Mouse (Mus musculus) testis, adult 2 months (tissue): ENCODE measurements around the gene Defb23. TPM values are rescaled to one million over a fixed set of nuclear protein-coding genes. Genes with fewer than 3 reads are reported as not detected.
"Not testable (repeated sequence)": the region's sequence is repeated elsewhere in the genome, so short reads cannot be mapped to it uniquely, and the experiment has no call there.

Experiments
- H3K27ac ChIP-seq: fragments of 200-500 bp; 2 replicates; pipeline ENCODE4 v1.5.1; 2012; ENCODE audit warnings: low read depth, low read length; ENCODE audit not compliant: control insufficient read depth, insufficient read depth
- H3K27me3 ChIP-seq: fragments of 200-500 bp; 2 replicates; pipeline ENCODE4 v1.6.1; 2012; ENCODE audit warnings: mild to moderate bottlenecking, low read length, moderate library complexity; ENCODE audit not compliant: control insufficient read depth, insufficient read depth
- H3K36me3 ChIP-seq: fragments of 200-500 bp; 2 replicates; pipeline ENCODE4 v1.6.1; 2012; ENCODE audit warnings: mild to moderate bottlenecking, low read length; ENCODE audit not compliant: control insufficient read depth, insufficient read depth
- H3K4me1 ChIP-seq: fragments of 200-500 bp; 2 replicates; pipeline ENCODE4 v1.6.1; 2012; ENCODE audit warnings: low read length; ENCODE audit not compliant: control insufficient read depth, insufficient read depth
- H3K4me3 ChIP-seq: fragments of 200-500 bp; 2 replicates; pipeline ENCODE4 v1.5.1; 2012; ENCODE audit warnings: low read depth, mild to moderate bottlenecking, low read length, moderate library complexity, mixed read lengths; ENCODE audit not compliant: control insufficient read depth
- CTCF ChIP-seq: fragments of 200-500 bp; IDR thresholded peaks from 2 replicates; pipeline ENCODE4 v1.5.1; 2012; ENCODE audit warnings: low read depth, mild to moderate bottlenecking, inconsistent platforms, low read length, moderate library complexity; ENCODE audit not compliant: control insufficient read depth, insufficient read depth, insufficient replicate concordance
- POLR2A ChIP-seq: fragments of 200-500 bp; IDR thresholded peaks from 2 replicates; pipeline ENCODE4 v1.6.1; 2012; ENCODE audit warnings: low read depth, mild to moderate bottlenecking, inconsistent platforms, low read length, moderate library complexity; ENCODE audit not compliant: control insufficient read depth
- polyA plus RNA-seq: library from polyadenylated mRNA; depleted of rRNA; stranded (reverse); fragments of >200 nt; gene quantifications from 2 replicates; pipeline ENCODE4 v1.2.3, GENCODE M21; 2012

The Defb23 gene
- polyA plus RNA-seq, 1 experiment, result not detected

DNA sequence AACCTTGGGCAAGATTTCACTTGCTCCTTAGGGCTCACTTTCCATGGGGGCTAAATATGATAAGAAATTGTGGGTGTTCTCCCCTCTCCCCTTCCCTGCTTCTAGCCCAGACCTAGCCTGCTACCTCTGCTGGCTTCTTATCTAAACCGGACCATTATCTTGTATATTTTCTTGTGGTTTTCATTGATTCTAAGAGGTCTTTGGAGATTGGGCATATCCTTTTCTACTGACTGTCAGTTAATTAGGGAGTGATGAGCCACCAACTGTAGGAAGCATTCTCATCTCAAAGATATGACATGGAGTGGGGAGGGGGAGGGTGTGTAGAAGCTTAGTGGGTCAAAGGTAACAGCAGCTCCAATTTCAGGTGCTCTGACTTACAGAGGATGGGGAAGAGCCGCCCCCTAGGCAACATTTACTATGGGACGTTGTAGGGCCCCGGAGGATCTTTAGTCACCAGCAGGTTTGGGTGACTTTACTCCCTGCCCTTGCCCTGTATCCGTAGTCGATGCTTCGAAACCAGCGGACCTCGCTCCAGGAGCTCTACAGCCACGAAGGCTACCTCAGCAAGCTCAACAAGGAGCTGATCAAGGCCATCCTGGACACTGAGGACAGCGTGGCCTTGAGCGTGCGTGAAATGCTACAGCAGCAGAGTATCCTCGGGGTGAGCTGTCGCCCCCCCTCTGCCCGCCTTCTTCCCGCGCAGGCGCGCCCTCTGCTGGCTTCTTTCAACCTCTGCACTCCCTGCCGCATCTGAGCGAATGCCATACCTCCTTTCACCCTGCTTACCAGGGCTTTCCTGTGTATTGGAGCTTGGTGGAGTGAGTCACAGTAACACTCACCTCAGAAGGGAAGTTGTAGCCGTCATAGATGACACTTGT, 27.2 kb downstream of the Defb23 start:
- Histone ChIP-seq H3K4me3 (peak overlapping the region; percentile 84), H3K4me1 (no peaks in the 10 kb centered on the region), H3K27ac (no peak overlapping the region), H3K36me3 (no peaks in the 10 kb centered on the region; the same call in 1 of the 2 replicates), H3K27me3 (no peaks in the 10 kb centered on the region)
- TF ChIP-seq CTCF (peak; percentile 81), POLR2A (0 out of 2 replicates have a peak, but pooled peaks have one; percentile 35)

DNA sequence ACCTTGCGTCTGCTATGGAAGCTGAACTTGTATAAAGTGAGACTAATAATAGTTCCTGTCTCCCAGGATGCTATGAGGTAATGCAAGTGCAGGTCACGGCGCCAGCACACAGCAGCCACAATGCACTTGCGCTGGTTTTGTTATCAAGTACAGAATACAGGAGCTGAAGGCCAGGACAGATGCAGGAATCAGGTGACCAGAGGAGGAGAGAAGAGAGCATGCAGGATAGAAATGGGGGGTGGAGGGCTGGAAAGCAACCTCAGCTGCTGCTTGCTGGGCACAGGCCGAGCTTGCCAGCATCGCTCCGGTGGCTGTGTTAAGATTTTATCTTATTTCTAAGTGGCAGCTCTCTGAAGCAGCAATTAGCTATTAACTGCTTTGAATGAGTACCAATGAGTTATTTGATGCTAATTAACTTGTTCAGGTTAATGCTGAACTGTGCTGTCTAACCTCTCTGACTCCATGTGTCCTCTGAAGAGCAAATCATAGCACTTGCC, 28.0 kb downstream of the Defb23 start:
- no peaks in the 10 kb centered on the region; the same call in 1 of the 2 replicates for H3K36me3 ChIP-seq
- H3K27me3 ChIP-seq, result no peaks in the 10 kb centered on the region
- H3K27ac ChIP-seq, result no peak overlapping the region
- no peaks in the 10 kb centered on the region for H3K4me1 ChIP-seq
- TF ChIP-seq CTCF, result no peak
- no peak for TF ChIP-seq POLR2A
- no peak overlapping the region for H3K4me3 ChIP-seq

DNA sequence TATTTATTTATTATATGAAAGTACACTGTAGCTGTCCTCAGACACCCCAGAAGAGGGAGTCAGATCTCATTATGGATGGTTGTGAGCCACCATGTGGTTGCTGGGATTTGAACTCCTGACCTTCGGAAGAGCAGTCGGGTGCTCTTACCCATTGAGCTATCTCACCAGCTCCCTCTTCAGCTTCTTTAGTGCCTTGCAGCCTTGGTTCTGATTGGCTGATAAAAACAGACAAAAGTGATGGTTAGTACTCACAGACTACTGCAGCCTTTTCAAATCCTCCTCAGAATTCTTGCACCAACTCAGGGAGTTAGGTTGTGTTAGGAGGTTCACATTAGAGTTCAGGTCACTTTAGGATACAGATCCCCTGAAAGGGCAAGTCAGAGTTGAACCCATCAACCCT, 35.9 kb downstream of the Defb23 start:
- peak overlapping the region; percentile 65 for H3K4me3 ChIP-seq
- H3K27ac ChIP-seq, H3K36me3 ChIP-seq, H3K4me1 ChIP-seq, H3K27me3 ChIP-seq: not testable (repeated sequence)

DNA sequence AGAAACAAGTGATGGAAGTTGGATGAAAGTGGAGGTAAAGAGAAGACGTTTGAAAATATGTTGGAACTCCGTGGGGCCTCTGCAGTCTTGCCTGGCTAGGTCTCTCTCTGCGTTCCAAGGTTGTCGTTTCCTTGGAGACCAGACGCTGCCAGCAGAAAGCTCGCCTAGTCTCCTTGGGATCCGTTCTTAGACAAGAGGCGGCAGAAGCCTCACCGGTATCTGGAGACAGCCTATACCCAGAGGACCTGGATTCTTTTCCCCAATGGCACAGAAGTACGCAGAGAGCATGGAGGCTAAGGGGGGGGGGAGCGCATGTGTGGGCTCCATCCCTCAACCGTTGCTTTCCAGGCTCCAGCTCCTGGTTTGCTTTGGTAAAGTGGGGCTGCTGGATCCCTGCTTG, 36.9 kb downstream of the Defb23 start:
- H3K27ac ChIP-seq, result peak overlapping the region; percentile 56
- peak overlapping the region; percentile 81 for H3K4me3 ChIP-seq
- TF ChIP-seq POLR2A, result peak; percentile 43; the same call in 1 of the 2 replicates
- no peak for TF ChIP-seq CTCF

DNA sequence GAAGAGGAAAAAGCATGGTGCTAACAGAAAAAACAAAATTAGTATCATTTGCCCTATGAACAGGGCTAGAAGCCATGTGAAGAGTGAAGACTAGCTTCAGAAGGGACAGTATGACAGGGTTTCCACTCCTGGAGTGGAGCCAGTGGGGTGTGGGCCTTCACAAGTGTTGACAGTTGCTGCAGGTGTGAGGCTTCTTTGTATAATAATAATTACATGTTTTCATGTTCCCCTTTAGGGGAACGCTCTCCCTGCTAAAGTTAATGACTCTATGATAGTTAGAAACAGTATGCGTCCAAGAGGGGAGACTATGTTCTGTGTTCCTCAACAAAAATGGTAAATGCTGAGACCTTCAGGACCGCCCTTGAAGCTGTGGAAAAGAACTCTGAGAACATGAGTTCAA, 48.6 kb downstream of the Defb23 start:
- Histone ChIP-seq H3K27me3 (no peaks in the 10 kb centered on the region), H3K36me3 (no peaks in the 10 kb centered on the region), H3K4me1 (peaks cover 26% of the 10 kb centered on the region), H3K4me3 (no peak overlapping the region), H3K27ac (no peak overlapping the region)
- TF ChIP-seq POLR2A, result no peak
- no peak for TF ChIP-seq CTCF

More for the DNA sequence above, 36.9 kb downstream of the Defb23 start:
- Histone ChIP-seq H3K4me1 (peaks cover 6% of the 10 kb centered on the region), H3K36me3 (no peaks in the 10 kb centered on the region), H3K27me3 (no peaks in the 10 kb centered on the region)

DNA sequence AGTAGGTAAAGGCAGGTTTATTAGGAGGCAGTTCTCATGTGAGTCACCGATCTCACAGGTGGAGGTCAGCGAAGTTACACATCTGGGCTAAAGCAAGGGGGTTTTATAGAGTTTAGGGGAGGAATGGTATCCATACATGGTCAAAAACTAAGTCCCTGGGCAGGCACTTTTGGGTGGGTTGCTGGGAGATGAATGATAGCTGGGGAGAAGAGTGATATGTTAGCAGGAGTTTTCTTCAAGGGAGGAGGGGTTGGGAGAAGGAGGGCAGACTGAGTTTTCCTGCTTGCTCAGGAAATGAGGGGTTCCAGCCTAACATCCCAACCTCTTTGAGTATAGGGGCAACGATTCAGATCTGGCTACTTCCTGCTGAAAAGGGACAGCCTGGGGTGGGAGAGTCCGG, 49.1 kb downstream of the Defb23 start, which contains the start of gene 6820408C15Rik:
TSS of gene 6820408C15Rik (plus strand) at position 301 of the 400 bp plus-strand sequence.
- no peaks in the 10 kb centered on the region for H3K36me3 ChIP-seq
- peaks cover 30% of the 10 kb centered on the region for H3K4me1 ChIP-seq
- H3K27me3 ChIP-seq, result no peaks in the 10 kb centered on the region
- peak within 1 kb of the TSS; percentile 75 for H3K27ac ChIP-seq
- TF ChIP-seq CTCF (no peak), POLR2A (no peak)
- H3K4me3 ChIP-seq, result peak within 1 kb of the TSS; percentile 78

DNA sequence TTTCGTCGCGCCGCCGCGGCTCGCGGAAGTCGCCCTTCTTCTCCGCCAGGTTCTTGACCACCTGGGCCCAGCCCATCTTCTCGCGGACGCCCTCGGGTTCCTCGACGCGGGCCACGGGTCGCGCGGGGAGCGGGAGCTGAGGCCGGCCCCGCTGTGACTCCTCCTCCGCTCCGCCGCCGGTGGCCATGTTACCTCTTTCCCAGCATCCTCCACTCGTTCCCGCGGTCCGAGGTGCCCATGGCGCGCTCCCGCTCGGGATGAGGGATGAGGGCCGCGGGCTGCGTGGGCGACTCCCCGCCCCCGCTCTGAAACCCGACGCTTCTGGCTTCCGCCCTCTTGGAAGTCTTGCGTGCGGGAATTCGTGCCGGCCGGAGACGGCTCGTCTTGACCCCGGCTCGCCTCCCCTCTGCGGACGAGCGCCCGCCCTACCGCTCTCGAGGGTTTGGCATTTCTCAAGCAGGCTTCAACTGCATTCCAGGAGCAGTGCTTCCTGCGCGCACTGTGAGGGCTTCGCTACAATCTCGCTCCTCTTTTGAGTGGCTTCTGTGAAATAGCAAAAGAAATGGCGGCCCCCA, 49.7 kb downstream of the Defb23 start, which contains the start of gene Zcchc3:
TSS of gene Zcchc3 (minus strand) at position 437 of the 575 bp plus-strand sequence.
- H3K27ac ChIP-seq, result peak within 1 kb of the TSS; percentile 75
- no peaks in the 10 kb centered on the region for H3K27me3 ChIP-seq
- TF ChIP-seq POLR2A, result peak; percentile 65
- no peak for TF ChIP-seq CTCF
- peaks cover 30% of the 10 kb centered on the region for H3K4me1 ChIP-seq
- peak within 1 kb of the TSS; percentile 78 for H3K4me3 ChIP-seq
- no peaks in the 10 kb centered on the region for H3K36me3 ChIP-seq
